Mouse (Mus musculus) cerebellum, postnatal 25 days (tissue): Measurements from ENCODE around the gene Trim25.
A peak's percentile ranks its signal among the peaks of the same experiment; 100 is the strongest.
"Not testable (repeated sequence)": the region's sequence is repeated elsewhere in the genome, so short reads cannot be mapped to it uniquely, and the experiment has no call there.

ENCODE experiments used
- DNase-seq, 2 experiments: peaks; one replicate each; pipeline ENCODE4 v3.0.0; 2021; ENCODE audit warnings: mixed read lengths in 2 of 2

Gene Trim25

DNA sequence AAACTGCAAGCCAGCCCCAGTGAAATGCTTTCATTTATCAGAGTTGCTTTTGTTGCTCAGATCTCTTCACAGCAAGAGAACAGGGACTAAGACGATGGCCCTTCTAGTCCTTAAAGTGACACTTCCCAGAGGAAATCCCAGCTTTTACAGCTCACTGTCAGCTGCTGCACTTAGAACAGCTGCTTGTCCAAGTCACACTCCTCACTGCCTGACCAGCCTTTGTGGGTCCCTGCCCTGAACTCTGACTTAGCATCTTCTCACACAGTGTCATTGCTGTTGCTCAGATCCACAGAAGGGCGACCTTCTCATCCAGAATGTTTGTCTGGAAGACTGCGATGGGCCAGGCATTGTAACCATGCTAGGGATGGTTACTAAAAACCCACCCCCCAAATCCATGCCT, 26.4 kb downstream of the Trim25 start:
- DNase-seq, result no peak

GRCm38 (mm10) chr11:89026117-89026516, 26.9 kb downstream of the Trim25 start:
- no peak for DNase-seq

GRCm38 (mm10) chr11:89027955-89028361, 28.8 kb downstream of the Trim25 start:
- DNase-seq, result no peak

DNA sequence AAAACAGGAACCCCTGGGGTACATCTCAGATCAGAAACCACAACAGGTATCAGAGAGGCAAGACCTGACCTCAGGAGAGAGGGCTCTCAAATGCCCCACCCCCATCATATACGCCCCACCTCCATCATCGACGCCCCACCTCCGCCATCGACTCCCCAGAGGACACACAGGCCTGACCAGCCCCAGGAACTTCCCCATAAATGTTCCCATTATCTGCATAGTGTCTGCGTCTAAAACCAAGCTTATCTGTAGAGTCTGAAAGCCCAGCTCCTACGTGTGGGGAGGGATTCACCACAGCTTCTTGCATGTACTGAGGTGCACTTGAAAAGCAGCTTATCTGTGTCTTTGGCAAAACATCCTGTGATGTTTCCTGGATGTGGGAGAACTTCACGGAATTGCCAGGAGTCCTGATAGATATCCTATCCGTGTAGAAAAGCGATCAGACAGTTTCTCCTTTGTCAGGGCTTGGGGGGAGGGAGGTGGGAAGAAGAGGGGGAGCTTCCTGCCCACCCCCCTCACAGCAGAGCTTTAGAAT, 29.8 kb downstream of the Trim25 start:
- no peak for DNase-seq

DNA sequence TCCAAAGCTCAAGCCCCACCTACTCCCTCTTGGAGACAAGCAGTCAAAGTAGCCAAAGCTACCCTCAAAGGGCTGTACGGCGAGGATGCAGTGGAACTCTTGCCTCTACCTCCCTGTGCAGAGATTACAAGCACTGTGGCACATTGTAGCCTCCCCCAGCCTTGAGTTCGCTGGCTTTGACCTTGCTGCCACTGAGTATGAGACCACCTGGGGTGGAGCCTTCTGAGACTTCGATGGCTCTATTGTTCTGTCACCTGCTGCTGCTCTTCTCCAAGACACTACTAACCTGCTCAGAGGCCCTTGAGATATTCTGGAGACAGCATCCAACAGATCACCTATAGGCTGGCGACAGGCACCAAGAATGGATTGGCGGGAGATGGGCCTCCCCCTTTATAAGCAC, 31.4 kb downstream of the Trim25 start:
- DNase-seq, result no peak

- DNase-seq, result no peak
Measured at GRCm38 (mm10) chr11:89031189-89031588, 32.0 kb downstream of the Trim25 start.

DNA sequence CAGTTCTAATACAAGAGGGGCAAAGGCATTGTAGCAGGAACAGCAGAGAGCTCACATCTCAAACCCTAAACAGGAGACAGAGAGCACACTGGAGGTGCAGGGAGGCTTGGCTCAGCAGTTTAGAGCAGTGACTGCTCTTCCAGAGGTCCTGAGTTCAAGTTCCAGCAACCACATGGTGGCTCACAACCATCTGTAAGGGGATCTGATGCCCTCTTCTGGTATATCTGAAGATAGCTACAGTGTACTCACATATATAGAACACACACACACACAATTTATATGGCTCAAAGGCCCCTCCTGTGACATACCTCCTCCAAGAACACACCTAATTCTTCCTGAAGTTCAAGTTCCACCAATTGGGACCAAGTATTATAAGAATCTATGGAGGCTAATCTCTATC, 35.4 kb downstream of the Trim25 start:
- DNase-seq, result no peak

DNA sequence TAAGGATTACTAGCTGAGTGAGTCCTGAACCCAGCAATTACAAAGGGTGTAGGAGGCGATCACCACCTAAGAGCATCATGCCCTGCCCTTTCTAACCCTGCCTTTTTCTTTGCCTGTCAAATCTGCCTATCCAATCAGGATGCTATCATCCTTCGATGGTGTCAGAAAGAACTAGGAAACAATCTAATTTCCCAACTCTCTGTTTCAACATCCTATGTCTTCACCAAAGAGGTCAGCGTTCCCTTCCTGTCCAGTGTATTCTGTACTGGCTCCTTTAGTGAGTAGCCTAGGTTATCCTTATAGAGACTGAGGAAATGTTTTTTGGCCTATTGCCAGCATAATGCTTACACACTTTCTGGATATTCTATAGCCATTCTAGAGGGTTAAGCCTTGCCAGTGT, 36.4 kb downstream of the Trim25 start:
- no peak for DNase-seq

GRCm38 (mm10) chr11:89038496-89038895, 39.3 kb downstream of the Trim25 start:
- no peak for DNase-seq

DNA sequence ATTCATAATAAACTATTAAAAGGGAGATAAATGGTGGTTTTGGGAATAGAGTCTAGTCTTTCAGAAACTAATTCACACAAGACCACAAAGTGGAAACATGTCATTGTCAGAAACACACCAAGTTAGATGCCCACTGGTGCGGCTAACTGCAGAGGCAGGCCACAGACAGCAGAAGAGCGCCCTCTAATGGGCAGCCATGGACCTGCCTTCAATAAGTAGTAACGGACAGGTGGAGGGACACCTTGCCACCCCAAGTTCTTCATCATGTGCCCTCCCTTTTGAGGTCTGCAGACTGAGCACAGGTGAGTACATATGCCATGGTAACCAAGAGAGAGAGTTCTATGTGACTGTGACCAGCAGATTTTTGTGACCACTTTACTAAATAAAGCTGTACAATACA, 40.1 kb downstream of the Trim25 start:
- DNase-seq, result peak; percentile 40 to 70

DNA sequence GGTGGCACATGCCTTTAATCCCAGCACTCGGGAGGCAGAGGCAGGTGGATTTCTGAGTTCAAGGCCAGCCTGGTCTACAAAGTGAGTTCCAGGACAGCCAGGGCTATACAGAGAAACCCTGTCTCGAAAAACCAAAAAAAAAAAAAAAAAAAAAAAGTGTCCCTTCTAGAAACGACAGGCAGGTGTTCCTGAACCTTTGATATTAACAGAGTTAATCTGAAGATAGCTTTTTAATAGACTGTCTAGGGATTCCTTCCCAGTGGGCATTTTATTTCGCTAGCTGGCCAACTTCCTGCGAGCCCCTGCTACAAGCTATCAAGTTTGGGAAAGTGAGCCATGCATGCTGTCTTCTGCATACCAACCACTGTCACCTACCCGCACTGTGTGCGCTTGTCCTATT, 41.9 kb downstream of the Trim25 start:
- not testable (repeated sequence) for DNase-seq

DNA sequence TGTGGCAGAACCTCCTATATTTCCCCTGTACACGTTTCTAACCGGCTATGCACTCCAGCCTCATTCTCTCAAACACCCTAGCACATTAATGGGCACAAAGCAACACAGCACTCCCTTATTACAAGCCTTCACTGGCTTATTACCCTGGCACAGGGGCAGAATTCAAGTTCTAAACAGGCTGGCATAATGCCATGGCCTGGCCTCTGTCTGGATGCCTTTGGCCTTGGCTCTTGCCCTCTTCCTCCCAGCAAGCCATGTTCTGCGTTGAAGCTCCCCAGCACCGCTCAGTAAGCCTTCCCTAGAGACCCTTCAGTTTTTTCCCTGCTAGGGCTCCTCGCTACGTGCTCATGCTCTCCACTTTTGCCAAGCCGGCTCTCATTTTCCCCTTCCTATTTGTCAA, 43.9 kb downstream of the Trim25 start:
- peak in 1 of 2 experiments; percentile 28 for DNase-seq

DNA sequence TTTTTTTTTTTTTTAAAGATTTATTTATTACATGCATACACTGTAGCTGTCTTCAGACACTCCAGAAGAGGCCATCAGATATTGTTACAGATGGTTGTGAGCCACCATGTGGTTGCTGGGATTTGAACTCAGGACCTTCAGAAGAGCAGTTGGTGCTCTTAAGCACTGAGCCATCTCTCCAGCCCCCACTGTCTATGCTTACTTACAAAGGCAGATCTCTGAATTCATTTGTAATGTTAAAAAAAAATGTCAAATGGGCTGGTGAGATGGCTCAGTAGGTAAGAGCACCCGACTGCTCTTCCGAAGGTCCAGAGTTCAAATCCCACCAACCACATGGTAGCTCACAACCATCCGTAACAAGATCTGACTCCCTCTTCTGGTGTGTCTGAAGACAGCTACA, 46.3 kb downstream of the Trim25 start:
- not testable (repeated sequence) for DNase-seq

DNA sequence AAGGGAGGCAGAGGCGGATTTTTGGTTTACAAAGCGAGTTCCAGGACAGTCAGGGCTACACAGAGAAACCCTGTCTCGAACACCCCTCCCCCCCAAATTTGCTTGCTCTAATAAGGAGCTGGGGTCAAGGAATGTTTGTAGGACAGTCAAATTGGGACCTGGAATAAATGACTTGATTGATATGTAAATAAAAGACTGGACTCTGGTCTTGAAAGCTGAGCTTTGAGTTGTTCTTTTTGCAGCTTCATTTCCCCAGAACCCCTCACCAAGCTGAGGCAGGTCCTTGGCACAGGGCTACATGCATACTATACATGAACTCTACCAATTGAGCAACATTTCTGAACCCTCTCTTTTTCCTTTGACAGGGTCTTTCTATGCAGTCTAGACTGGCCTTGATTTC, 46.8 kb downstream of the Trim25 start:
- DNase-seq, result no peak

GRCm38 (mm10) chr11:89051767-89052166, 52.6 kb downstream of the Trim25 start:
- no peak for DNase-seq

GRCm38 (mm10) chr11:89055931-89056690, 56.9 kb downstream of the Trim25 start:
- peak in 1 of 2 experiments; percentile 23 for DNase-seq

- peak in 1 of 2 experiments; percentile 34 for DNase-seq
Measured at GRCm38 (mm10) chr11:89058515-89059270, 59.5 kb downstream of the Trim25 start.

DNA sequence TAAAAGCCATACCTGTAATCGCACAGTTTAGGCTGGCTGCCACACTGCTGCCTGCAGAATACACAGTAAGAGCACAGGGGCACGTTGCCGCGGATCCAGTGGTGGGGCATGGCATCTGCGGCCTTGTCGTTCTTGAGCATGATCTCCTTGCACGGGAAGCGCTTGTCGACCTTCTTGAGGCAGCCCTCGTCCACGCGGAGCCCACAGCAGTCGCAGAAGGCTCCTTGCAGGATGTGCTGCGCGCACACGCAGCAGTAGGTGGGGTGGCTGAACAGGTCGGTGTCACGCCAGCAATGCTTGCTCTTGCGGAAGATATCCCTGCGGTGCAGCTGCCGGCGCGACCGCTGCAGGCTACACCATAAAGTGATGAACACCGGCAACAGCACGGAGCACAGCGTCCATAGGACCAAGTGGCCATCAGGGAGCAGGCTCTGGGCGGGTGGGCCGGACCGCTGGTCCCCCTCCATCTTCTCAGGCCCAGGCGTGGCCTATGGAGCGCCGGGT, 60.8 kb downstream of the Trim25 start:
- peak in 1 of 2 experiments; percentile 72 for DNase-seq

DNA sequence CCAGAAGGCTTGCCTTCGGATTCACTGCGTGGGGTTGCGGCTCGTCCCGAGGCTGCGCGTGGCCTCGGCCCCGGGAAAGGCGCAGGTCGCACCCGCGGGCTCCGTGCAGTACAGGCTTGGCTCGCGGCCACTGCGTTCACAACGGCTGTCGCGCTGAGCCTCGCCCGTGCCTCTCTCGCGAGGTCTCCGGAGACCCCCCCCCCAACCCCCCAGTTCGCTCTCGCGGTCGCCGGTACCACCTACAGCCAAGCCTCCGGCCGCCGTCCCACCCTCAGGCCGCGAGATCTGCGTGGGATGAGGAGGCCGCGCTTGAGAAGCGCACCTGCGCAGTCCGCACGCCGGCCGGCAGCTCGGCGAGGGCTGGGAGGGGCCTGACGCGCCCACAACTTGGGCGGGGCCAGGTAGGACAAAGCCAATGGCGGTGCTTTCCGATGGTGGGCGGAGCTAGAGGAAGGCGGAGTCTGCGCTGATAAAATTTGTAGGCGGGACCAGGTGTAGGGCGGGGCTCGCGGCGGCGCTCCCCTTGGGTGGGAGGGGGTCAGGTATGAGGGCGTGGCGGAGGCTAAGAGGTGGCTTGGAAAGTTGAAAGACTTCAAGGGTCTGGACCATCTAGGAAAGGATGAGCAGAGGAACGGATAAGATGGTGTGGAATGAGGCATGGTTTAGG, 61.4 kb downstream of the Trim25 start:
- DNase-seq, result peak; percentile 94 to 98

DNA sequence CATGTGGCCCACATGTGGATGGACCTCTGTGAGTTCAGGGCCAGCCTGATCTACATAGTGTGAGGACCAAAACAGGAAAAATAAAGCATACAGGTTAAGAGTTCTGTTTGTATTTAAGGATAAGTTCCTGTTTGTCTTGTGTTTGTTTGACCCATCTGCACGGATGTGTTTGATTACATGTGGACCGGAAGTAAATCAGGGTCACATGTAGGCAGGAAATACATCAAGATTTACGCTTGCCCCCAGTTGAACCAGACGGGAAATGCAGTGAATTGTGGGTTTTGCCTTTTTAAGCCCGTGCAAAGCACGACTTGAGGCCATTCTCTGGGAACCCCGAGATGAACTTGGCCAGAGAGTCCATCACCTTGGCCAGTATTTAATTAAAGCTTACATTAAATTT, 62.2 kb downstream of the Trim25 start:
- DNase-seq, result no peak

- DNase-seq, result no peak
Measured at GRCm38 (mm10) chr11:89064312-89064711, 65.1 kb downstream of the Trim25 start.

- no peak for DNase-seq
Measured at GRCm38 (mm10) chr11:89065297-89065696, 66.1 kb downstream of the Trim25 start.

DNA sequence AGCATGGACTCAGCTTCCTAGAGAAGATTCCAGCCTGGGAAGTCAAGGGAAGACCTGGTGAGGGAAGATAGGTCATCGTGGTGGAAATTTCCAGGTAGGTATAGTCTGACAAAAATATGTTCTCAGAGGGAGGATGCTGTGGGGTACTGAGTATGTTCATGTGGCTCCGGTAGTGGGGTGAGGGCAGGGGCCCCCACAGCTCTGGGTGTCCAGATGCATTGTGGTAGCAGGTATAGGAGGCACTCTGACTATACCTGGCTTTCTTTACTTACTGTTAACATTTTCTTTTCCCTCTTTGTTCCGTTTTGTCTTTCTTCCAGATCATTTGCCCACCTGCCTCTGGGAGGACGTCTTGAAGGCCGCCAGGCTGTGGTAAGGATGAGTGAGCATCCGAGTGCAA, 67.0 kb downstream of the Trim25 start:
- DNase-seq, result no peak
